Mouse (Mus musculus): Measurements from ENCODE around the gene Abcb8.
"Not testable (repeated sequence)": the region's sequence is repeated elsewhere in the genome, so short reads cannot be mapped to it uniquely, and the experiment has no call there.

Gene Abcb8

GRCm38 (mm10) chr5:24396254-24396653, 2.8 kb downstream of the Abcb8 start:
- not testable (repeated sequence) for DNase-seq (ENCODE audit: low spot score)

- DNase-seq (ENCODE audit: low spot score), result no peak
Measured at GRCm38 (mm10) chr5:24399686-24400085, 6.2 kb downstream of the Abcb8 start.

GRCm38 (mm10) chr5:24400362-24400761, 6.9 kb downstream of the Abcb8 start:
- no peak for DNase-seq (ENCODE audit: low spot score)

DNA sequence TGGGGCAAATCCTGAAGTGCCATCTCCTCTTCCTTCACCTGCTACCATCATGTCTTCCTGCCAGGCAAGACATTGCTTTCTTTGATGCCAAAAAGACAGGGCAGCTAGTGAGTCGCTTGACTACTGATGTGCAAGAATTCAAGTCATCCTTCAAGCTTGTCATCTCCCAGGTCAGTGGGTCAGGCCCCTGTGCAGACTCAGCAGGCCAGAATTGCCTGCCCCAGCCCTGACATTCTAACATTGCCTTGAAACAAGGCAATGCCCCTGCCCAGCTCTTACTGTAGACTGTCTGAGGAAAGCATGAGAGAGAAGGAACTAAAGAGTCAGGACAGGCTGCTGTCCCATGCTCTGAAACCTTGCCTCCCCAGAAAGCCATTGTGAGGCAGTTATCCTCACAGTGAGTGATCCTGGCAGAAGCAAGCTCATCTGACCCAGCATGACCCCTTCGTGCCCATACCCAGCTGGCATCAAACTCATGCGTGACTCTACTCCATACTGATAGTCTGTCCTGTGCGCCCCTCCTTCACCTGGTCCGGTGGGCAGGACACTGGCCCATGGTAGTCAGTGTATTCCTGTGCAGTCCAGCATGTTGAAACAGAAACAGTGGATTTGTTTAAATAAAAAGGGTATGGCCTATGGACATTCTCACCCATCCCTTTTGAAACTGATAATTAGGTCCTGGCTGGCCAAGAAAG, 7.6 kb downstream of the Abcb8 start:
- DNase-seq (ENCODE audit: low spot score), result no peak

DNA sequence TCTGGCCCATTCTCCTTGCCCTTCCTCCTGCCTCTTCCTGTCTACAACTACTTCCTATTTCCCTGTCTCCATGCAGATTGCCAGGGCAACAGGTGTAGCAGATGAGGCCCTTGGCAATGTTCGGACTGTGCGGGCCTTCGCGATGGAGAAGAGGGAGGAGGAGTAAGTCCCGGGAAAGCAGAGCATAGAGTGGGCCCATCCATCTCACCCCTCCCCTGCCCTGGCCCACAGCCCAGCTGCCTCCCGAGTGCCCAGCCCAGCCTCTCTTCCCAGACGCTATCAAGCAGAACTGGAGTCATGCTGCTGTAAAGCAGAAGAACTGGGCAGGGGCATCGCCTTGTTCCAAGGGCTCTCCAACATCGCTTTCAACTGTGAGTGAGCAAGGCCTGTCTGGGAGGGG, 8.5 kb downstream of the Abcb8 start:
- no peak for DNase-seq (ENCODE audit: low spot score)

DNA sequence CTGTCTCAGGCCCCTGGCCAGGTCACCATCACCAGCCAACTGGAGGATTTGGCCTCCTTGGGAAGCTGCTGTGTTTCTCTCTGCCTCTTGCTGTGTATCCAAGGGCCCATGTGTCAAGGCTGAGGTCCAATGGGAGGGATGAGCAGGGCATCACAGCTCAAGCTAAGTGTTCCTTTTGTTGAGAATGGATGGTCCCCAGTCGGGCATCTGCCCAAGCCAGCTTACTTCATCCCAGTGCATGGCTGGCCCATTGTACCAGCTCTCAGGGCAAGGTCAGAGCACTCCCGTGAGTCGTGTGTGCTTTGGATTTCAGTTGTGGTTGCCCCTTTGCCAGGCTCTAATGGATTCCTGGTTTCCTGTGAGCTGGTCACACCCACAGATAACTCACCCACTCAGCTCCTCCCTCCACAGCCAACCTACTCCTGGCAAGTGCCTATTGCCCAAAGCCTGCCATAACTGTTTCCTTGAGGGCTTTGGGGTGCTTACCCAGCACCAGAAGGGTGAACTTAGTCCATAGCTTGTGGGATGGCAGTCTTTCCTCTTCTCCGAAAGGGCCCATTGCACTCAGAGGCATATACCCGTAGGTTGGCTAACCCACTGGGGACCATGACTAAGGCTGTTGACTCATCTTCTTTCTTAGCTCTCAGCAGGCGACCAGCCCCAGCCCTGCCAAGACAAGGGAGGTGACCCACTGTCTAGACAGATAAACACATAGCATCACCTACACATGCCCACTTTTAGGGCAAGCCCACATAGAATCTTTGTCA, 11.3 kb downstream of the Abcb8 start:
- no peak for DNase-seq (ENCODE audit: low spot score)

DNA sequence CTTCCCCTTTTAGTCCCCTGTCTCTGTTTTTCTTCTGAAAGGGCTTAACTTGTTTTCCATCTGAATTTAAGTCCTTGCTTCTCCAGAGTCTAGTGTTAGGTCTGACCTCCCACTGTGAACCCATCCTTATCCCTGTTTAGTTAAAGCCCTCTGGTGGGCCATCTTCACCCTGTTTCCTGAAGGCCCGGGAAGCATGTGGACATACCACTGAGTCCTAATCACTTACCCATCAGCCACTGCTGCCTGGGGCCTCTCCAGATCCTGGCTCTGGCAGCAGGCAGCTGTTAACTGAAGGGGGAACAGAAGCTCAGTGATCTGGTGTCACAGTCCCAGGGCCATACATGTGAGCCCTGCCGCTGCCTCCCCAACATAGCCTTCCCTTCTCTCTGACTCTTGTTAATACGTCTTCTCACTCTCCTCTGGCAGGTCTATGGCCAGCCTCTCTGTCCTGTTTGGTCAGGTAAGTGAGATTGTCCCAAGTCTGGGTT, 12.0 kb downstream of the Abcb8 start:
- DNase-seq (ENCODE audit: low spot score), result no peak

DNA sequence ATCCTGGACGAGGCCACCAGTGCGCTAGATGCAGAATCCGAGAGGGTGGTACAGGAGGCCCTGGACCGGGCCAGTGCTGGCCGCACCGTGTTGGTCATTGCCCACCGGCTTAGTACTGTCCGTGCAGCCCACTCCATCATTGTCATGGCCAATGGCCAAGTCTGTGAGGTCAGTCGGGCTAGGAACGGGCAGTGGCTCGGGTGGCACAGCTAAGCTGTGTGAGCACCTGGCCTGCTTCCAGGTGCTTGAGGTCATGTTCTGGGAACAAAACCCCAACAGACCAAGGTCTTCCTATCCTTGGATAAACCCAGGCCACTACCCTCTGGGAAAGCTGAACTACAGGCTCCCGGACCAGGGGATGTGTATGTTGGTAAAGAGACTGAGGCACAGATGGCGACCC, 15.2 kb downstream of the Abcb8 start:
- DNase-seq (ENCODE audit: low spot score), result no peak

DNA sequence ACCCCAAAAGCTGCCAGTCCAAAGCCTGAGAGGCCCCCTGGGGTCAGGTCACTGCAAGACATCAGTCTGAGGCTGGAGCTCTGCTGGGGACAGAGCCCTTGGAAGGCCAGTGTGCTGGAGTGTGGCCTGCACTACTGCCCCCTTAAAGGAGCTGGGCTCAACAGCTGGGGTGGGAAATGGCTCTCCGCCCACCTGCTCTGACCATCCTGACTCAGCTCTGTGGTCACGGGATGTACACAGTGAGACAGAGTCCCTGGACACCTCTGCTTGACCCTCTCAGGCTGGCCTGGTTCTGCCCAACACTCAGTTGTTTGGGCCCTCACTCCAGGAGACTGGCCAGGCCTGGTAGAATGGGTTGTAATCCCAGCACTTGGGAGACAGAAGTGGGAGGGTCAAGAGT, 16.0 kb downstream of the Abcb8 start:
- DNase-seq (ENCODE audit: low spot score), result no peak

GRCm38 (mm10) chr5:24412063-24412462, 18.6 kb downstream of the Abcb8 start:
- no peak for DNase-seq (ENCODE audit: low spot score)

GRCm38 (mm10) chr5:24413042-24413693, 19.7 kb downstream of the Abcb8 start, which contains the start of gene Asic3:
Asic3 (plus strand) TSS chr5:24413392.
- no peak for DNase-seq (ENCODE audit: low spot score)

GRCm38 (mm10) chr5:24413938-24414337, 20.5 kb downstream of the Abcb8 start:
- no peak for DNase-seq (ENCODE audit: low spot score)

GRCm38 (mm10) chr5:24416222-24416736, 22.8 kb downstream of the Abcb8 start:
- peak; percentile 65 for DNase-seq (ENCODE audit: low spot score)

GRCm38 (mm10) chr5:24417587-24417986, 24.1 kb downstream of the Abcb8 start:
- no peak for DNase-seq (ENCODE audit: low spot score)

- DNase-seq (ENCODE audit: low spot score), result no peak
Measured at GRCm38 (mm10) chr5:24420381-24420780, 26.9 kb downstream of the Abcb8 start.

DNA sequence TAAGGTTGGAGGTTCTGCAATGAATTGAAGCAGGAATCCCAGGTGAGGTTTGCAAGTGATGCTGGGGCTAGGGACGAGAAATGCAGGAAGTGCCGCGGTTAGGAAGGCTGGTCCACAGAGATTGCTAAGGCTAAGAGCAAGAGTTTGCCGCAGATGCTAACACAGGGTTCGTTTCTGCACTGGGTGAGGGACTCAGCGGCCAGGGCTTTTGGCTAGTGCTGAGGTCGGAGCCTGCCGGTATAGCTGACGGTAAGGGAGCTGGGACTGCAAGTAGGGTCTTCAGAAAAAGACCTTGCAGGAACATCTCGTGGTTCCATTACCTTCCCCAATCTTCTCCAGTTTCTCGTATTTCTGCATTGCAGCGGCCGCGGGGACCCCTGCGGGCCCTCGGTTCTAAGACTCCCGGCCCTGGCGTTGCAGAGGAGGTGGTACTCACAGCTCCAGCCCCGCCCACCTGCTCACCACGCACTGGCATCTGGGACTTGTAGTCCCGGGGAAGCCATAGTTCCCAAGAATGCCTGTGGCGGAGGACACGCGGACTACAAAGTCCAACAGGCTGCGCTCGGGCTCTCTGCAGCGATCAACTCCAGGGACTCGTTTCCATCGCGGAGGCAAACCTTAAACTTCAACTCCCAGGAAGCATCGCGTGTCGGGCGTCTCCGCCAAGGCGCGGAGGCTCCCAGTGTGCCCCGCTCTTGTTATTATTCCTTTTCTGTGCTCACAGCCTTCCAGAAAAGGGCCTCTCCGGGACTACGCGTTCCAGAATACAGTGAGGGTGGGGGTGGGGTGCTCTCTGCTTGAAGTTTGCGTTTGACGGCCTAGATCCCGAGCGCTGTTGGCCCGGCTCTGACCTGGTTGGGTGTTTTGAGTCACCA, 29.9 kb downstream of the Abcb8 start, which contains the start of the genes Cdk5 and Slc4a2:
Cdk5 (minus strand) TSS at position 402 of the 875 bp plus-strand sequence.
Slc4a2 (plus strand) TSS at position 709 of the 875 bp plus-strand sequence.
- DNase-seq (ENCODE audit: low spot score), result peak; percentile 95

DNA sequence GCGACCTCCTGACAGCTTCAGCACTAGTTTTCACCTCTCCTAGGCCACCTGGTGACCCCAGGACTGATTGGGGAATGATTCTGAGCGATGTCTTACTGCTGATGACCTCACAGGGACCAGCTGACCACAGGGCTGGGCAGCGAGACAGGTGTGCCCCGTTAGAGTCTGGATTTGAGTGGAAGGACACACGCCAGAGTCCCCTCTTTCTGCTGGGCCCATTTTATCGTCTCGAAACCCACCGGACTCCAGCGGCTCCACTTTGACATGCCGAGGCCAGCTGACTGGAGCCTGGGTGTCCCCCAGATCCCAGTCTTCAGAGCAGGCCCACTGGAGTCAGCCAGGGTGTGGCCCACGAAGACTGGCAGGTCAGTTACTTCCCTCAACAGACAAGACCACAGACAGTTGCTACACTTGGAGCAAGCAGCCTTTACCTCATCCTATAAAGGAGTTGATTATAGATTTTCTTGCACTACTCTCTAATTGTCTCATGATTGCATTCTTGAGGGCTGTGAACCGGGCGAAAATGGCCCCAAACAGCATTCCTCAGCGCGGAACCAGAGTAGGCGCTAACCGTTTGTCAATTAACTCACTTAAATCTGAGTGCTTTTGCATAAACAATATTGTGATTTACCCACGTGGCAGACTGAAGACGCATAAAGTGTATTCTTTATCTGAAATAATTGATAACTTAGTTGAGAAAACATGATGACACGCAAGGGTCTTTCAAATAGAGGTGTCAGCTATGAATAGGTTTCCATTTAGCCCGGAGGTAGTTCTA, 30.7 kb downstream of the Abcb8 start:
- DNase-seq (ENCODE audit: low spot score), result no peak

DNA sequence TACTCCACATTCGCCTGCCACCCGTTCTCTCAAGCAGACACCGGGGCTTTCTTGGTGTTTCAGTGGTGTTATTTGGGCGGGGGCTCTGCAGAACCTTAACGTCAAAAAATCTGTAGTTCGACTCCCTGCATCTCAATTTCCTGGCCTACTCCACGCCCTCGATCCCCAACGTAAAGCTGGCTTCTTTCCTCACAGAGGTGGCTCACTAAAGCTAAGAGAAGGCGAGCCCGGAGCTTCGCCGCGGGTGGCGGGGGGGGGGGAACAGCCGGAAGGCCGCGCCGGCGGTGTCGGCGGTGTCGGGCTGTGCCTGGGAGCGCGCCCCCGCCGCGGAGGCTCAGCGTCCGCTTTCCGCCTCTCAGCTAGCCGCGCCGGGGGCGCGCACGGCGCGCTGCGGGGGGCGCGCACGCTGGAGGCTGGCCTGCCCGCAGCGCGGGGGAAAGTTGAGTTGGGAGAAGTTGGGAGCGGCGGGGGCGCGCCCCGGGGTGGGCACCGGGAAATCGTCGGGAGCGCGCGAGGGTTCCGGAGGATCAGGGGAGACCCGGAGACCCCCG, 31.5 kb downstream of the Abcb8 start:
- peak; percentile 90 for DNase-seq (ENCODE audit: low spot score)

DNA sequence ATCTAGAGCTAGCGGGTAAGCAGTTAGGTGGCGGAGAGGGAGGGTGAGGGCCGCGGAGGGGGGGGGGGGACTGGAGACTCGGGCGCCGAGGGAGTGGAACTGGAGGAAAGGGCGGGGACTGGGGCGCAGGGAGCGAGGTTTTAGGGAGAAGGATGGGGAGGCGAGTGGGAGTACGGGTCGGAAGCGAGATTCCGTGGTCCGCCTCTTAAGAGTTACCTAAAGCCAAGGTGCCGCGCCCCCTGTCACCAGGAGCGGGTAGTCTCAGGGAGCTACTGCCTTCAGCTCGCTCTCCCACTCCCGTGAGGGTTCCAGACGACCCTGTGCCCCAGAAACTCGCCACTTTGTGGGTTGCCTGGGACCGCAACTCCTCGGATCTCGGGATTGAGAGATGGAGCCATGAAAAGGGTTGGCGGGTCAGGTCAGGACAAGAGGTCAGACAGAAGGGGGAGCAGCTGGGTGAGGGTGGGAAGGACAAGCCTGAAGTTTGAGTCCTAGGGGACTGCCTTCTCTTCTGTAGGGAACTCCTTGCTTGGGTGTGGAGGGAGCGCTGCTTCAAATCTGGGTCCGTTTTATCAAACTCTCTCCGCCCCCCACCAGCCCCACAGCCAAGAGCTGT, 32.1 kb downstream of the Abcb8 start:
- no peak for DNase-seq (ENCODE audit: low spot score)

DNA sequence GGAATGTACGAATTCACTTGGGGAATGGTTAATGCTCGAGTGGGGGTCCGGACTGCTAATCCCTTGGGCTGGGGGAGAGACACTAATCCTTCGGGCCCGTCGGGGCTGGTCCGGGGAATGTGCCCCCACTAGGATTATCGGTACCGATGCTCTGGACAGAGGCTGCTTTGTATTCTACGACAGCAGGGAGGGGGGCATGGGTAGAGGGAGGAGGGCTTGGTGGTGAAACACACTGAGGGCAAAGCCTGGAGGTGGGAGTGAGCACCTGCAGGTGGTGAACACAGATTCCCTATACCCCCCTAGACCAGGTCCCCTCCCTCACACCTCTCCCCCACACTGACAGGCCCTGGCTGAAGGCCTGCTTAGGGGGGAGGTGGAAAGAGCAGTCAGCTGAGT, 32.6 kb downstream of the Abcb8 start:
- no peak for DNase-seq (ENCODE audit: low spot score)
